Mouse (Mus musculus) heart, embryonic 10.5 days (tissue): ENCODE data around the gene Svip. TPM values are rescaled to one million over a fixed set of nuclear protein-coding genes. Genes with fewer than 3 reads are reported as not detected.

Experiments used
- DNase-seq: peaks from one replicate; pipeline ENCODE4 v3.0.0-alpha.2; 2017; ENCODE audit warnings: low spot score
- H3K27ac ChIP-seq: fragments of 300-500 bp; sonication (generic); 2 replicates; pipeline ENCODE4 v1.5.1; 2016; ENCODE audit warnings: mild to moderate bottlenecking
- H3K27me3 ChIP-seq: fragments of 300-500 bp; sonication (generic); 2 replicates; pipeline ENCODE4 v1.6.1; 2016; ENCODE audit warnings: mild to moderate bottlenecking; ENCODE audit not compliant: poor library complexity, insufficient read depth, severe bottlenecking
- H3K36me3 ChIP-seq: fragments of 300-500 bp; sonication (generic); 2 replicates; pipeline ENCODE4 v1.6.1; 2016; ENCODE audit warnings: mild to moderate bottlenecking, moderate library complexity
- H3K4me1 ChIP-seq: fragments of 300-500 bp; sonication (generic); 2 replicates; pipeline ENCODE4 v1.6.1; 2016; ENCODE audit warnings: mild to moderate bottlenecking
- H3K4me3 ChIP-seq: fragments of 300-500 bp; sonication (generic); 2 replicates; pipeline ENCODE4 v1.5.1; 2016; ENCODE audit warnings: mild to moderate bottlenecking, moderate library complexity
- H3K9me3 ChIP-seq: fragments of 300-500 bp; sonication (generic); 2 replicates; pipeline ENCODE4 v1.6.1; 2016; ENCODE audit warnings: mild to moderate bottlenecking, moderate library complexity
- WGBS: fragments of 180-500 bp; shearing (Covaris S2); methylation state at CpG from one replicate; pipeline ENCODE4 v1.1.7; 2016; 5-methylcytosine and 5-hydroxymethylcytosine counted together
- polyA plus RNA-seq: library from polyadenylated mRNA; unstranded; fragments of >200 nt; fragmentation: Nextera tagmentation; extraction: Ambion mirVana; gene quantifications from 2 replicates; pipeline ENCODE4 v1.2.1, GENCODE M21; 2016

Gene Svip
- polyA plus RNA-seq, 1 experiment from 2014 or later = 10.2 TPM

DNA sequence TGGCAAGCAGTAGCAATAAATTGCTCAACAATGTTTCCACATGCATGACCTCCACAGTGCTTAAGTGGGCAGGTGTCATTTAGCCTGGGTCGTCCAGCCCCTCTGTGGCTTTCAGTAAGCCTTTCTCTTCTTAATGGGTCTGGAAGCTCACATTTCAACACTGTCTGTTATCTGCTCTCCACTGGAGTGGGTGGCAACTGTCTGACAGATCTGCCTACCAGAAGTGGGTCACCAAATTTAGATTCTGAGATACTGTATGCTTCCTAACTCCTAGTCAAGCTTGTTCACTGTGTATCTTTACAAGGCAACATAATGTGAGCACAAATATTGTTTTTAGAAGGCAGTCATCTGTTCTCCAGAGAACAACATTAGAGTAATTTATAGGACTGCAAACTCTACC, 23.5 kb downstream of the Svip start:
- WGBS = 8% methylated on average over 1 of the region's 1 CpGs
- no peaks in the 10 kb centered on the region for H3K36me3 ChIP-seq
- peak overlapping the region; percentile 52; the same call in 1 of the 2 replicates for H3K27ac ChIP-seq

DNA sequence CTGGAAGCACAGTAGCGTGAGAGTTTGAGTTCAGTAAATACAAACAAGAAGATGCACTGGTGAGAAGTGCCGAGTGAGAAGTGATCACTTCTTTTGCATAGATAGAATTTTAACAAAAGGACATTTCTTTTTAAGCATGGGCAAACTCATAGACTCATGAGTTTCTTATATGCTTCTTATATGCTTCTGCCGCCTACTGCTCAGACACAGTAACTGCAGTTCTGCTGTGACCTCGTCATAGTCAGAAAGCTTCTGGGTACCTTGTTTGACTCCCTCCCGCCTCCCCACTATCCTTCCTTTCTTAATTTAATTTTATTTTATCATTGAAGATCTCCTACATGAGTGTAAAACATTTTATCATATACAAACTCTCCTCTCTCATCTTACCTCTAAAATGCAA, 26.5 kb downstream of the Svip start:
- no peak for DNase-seq

More for the DNA sequence above, 23.5 kb downstream of the Svip start:
- no peaks in the 10 kb centered on the region for H3K27me3 ChIP-seq
- no peak overlapping the region for H3K4me3 ChIP-seq
- DNase-seq = peak; percentile 76
- peaks cover 17% of the 10 kb centered on the region for H3K4me1 ChIP-seq
- H3K9me3 ChIP-seq = no peaks in the 10 kb centered on the region

DNA sequence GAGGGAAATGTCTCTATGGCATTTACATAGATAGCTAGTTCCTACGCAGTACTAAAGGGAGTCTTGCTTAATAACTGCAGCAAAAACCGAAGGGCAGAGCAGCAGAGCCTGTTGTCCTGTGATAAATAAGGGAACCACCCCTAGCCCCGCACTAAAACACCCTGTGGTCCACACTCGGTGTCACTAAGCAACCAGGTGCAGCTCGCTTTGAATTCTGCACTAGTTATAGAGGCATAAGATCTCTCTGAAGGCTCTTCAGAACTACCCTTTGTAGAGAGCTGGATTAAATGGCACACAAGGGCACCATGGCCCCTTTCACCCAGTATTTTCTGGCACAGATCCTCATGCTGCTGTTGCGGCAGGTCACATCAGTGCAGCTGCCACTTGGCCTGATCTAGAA, 30.6 kb downstream of the Svip start:
- 73% methylated on average over 6 of the region's 6 CpGs for WGBS
- Histone ChIP-seq H3K4me3 (no peak overlapping the region), H3K27me3 (0 out of 2 replicates have a peak, but pooled peaks cover 6% of the 10 kb centered on the region), H3K9me3 (no peaks in the 10 kb centered on the region), H3K4me1 (no peaks in the 10 kb centered on the region), H3K36me3 (no peaks in the 10 kb centered on the region), H3K27ac (no peak overlapping the region)
- DNase-seq = no peak

More for the DNA sequence above, 26.5 kb downstream of the Svip start:
- Histone ChIP-seq H3K27me3 (no peaks in the 10 kb centered on the region), H3K36me3 (no peaks in the 10 kb centered on the region), H3K9me3 (no peaks in the 10 kb centered on the region), H3K4me3 (no peak overlapping the region), H3K4me1 (peaks cover 17% of the 10 kb centered on the region), H3K27ac (no peak overlapping the region)
- WGBS = 41% methylated on average over 5 of the region's 5 CpGs

DNA sequence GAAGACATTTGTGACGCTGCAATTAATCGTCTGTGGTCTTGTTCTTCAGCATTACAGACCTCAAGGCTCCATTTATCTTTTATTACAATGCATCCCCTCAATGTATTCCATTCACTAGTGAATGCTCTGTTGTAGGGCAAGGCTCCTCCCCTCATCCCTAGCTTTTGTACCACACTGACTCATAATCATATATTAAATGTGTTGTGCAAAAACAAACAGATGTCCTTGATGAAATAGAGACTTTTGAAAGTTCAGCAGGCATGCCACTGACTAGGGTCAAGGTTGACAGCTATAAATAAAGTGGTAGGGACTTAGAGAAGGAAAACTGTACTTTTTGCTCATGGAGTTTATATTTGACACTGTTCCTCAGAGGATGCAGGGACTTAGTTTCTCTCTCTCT, 32.3 kb downstream of the Svip start:
- Histone ChIP-seq H3K27ac (no peak overlapping the region), H3K4me1 (no peaks in the 10 kb centered on the region), H3K9me3 (no peaks in the 10 kb centered on the region), H3K36me3 (no peaks in the 10 kb centered on the region), H3K4me3 (no peak overlapping the region), H3K27me3 (0 out of 2 replicates have a peak, but pooled peaks cover 6% of the 10 kb centered on the region)
- 74% methylated on average over 2 of the region's 2 CpGs for WGBS
- DNase-seq = no peak

DNA sequence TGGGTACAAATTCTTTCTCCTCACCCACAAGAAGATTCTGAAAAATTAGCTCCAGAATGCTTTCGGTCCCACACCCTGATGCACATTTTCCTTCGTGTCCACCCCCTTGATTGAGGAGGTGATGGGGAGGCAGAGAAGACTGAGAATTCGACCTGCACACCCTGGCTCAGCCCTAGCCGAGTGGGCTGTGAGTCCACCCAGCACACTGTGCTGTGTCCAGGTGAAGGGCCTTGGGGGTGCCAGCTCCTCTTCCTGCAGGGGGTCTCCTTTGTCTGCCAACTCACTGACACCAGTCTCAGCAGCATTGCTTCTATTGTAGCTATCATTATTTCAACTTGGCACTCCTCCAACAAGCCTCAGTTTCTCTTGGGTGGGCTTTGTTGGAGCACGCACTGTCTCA, 32.7 kb downstream of the Svip start:
- Histone ChIP-seq H3K9me3 (no peaks in the 10 kb centered on the region), H3K27ac (no peak overlapping the region), H3K36me3 (no peaks in the 10 kb centered on the region), H3K27me3 (0 out of 2 replicates have a peak, but pooled peaks cover 6% of the 10 kb centered on the region), H3K4me1 (no peaks in the 10 kb centered on the region), H3K4me3 (no peak overlapping the region)
- 68% methylated on average over 5 of the region's 5 CpGs for WGBS
- no peak for DNase-seq

DNA sequence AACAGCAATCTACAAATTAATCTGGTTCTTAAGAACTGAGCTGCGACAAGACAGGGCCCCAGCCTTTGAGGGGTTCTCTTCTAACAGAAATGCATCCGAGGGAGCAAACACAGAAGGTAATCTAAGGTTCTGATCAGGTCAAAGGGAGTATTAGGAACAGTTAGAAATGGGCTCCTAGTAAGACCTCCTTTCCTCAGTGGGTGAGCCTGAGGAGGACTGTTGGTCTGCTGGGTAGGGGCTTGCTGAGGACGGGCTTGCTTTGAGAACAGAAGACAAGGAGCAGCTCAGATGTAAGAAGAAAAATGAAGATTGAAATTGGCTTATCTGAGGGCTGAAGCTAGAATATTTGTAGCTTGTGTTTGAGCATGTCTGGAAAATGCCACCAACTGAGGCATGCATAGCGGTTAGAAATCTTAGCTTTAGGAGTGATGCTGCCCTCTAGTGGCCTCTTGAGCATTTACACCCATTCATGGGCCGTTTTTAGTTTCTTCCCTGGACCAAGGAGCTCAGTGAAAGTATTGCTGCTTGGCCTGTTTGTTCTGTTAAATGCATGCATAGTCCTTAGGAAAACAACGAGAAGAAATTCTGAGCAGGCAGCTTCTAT, 33.5 kb downstream of the Svip start:
- DNase-seq = no peak
- H3K27ac ChIP-seq = no peak overlapping the region
- 33% methylated on average over 6 of the region's 6 CpGs for WGBS

DNA sequence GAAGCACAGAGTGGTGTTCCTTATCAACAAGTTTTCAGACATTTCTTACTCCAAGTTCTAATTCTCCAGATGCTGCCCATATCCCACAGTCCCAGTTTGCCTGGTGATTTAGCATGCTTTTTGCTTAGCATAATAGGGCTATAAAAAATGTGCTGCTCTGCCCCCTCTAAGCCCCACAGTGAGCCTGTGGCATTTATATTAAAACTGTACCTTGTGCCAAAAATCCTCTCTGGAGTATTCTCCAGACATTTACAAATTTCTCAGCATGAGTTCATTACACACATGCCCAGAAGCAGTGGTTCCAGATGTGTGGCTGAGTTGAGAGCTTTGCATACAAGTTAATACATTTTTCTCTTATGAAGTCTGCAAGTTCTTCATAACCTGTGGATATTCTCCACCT, 36.4 kb downstream of the Svip start:
- Histone ChIP-seq H3K4me3 (no peak overlapping the region), H3K36me3 (no peaks in the 10 kb centered on the region), H3K27ac (no peak overlapping the region), H3K4me1 (no peaks in the 10 kb centered on the region), H3K27me3 (0 out of 2 replicates have a peak, but pooled peaks cover 6% of the 10 kb centered on the region), H3K9me3 (no peaks in the 10 kb centered on the region)
- no peak for DNase-seq

More for the DNA sequence above, 33.5 kb downstream of the Svip start:
- Histone ChIP-seq H3K9me3 (no peaks in the 10 kb centered on the region), H3K36me3 (no peaks in the 10 kb centered on the region), H3K27me3 (0 out of 2 replicates have a peak, but pooled peaks cover 6% of the 10 kb centered on the region), H3K4me3 (no peak overlapping the region), H3K4me1 (no peaks in the 10 kb centered on the region)

DNA sequence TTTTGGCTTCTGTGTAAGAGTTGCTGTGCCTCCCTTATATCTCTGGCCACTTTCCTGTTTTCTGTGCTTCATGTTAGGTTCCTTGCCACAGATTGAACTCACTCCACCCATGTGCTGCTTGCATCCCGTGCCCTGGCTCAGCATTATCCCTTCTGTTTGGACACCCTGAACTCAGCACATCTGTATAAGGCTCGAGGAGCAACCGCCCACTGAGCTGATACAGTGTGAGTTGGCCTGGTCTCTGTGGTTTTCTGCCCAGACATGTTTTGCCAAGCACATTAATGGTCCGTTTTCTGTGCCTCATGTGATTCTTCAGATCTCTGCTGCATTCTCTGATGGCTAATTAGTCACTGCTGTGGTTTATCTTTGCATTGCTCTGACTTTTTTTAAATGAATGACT, 38.2 kb downstream of the Svip start:
- DNase-seq = no peak
- WGBS = 80% methylated on average over 4 of the region's 4 CpGs
- no peaks in the 10 kb centered on the region for H3K4me1 ChIP-seq
- no peaks in the 10 kb centered on the region for H3K9me3 ChIP-seq
- no peaks in the 10 kb centered on the region for H3K36me3 ChIP-seq
- H3K4me3 ChIP-seq = no peak overlapping the region
- no peak overlapping the region for H3K27ac ChIP-seq
- H3K27me3 ChIP-seq = no peaks in the 10 kb centered on the region

DNA sequence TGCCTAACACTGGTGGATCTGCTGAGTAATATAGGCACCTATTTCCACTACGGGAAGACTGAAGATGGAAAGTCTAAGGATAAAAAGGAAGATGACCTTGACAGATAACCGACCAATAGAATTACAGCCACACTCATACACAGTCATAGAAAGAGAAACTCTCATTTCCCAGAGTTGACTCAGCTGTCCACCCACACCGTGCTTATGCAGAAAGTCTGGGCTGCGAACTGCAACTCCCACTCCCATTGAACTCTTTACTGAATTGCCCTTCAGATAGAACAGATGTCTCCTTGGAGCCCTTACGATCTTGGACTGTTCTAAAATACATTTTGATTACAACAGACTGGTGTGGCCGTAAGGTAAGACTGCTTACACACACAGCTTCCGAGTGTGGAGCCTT, 41.1 kb downstream of the Svip start:
- 86% methylated on average over 7 of the region's 7 CpGs for WGBS
- no peaks in the 10 kb centered on the region for H3K36me3 ChIP-seq

DNA sequence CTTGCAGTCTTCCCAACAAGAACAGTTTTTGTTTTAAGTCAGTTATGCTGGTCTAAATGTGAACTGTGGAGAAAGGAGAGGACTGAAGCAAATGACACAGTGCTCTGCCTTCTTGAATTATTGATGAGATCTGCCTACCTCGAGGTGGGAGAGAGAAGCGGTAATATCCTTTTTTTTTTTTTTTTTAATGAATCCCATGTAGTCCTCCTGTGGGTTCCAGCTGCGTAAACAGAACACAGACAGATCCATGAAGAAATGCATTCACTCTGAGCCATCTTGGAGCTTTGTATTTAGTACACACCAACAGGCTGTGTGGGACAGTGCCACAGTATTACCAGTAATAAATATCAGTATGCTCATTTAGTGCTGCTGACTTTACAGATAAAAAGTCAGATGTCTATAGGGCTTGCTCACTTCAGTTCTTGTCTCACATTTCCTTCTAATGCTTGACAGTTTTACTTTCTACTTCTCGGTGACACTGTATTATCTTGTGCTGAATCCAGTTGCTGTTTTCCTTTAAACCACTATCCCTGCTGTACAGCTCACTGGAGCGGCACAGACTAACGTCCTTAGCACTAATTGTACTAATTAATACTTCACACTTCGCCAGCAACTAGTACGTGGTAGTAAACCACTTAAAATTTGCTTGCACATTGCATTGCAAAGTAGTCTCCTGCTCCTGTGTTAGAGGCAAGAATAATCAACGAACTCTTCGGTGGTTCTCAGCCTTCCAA, 43.4 kb downstream of the Svip start:
- H3K4me1 ChIP-seq = no peaks in the 10 kb centered on the region
- no peaks in the 10 kb centered on the region for H3K27me3 ChIP-seq
- H3K4me3 ChIP-seq = no peak overlapping the region
- no peaks in the 10 kb centered on the region for H3K9me3 ChIP-seq
- H3K27ac ChIP-seq = no peak overlapping the region
- DNase-seq = no peak
- no peaks in the 10 kb centered on the region for H3K36me3 ChIP-seq
- WGBS = 84% methylated on average over 10 of the region's 10 CpGs

More for the DNA sequence above, 41.1 kb downstream of the Svip start:
- Histone ChIP-seq H3K27me3 (no peaks in the 10 kb centered on the region), H3K4me3 (no peak overlapping the region), H3K9me3 (no peaks in the 10 kb centered on the region), H3K27ac (no peak overlapping the region), H3K4me1 (no peaks in the 10 kb centered on the region)
- DNase-seq = no peak

DNA sequence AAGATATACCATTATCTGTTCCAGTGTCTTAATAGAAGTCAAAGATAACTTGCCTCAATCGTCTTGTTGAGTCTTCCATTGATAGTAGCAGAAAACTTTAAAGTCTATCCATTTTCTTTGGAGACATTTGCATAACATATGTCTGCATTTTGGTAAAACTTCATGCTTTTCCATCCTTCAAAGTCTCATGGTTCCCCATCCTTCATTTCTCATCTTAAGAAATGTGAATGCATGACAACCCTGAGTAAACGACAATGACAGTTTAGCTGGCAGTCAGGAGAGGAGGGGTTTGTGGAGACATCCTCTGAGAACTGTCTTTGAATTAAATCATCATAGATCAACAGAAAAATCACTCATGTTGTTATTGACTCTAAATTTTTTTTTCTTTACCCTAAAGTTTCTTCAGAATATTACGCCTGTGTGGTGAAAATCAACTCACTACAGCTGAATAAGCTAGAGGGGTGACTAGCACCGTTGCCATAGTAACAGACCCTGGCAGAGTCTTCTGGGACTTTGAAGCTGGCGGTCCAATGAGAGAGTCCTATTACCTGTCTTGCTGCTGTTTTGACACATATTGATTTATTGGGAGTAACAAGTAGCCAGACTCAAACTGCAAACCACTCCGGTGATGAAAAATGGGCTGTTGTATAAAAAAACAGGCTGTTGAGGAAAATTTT, 45.0 kb downstream of the Svip start:
- H3K27ac ChIP-seq = no peak overlapping the region
- no peak for DNase-seq
- WGBS = 66% methylated on average over 6 of the region's 6 CpGs
- no peaks in the 10 kb centered on the region for H3K36me3 ChIP-seq
- H3K4me1 ChIP-seq = peaks cover 2% of the 10 kb centered on the region; the same call in 1 of the 2 replicates
- no peaks in the 10 kb centered on the region for H3K9me3 ChIP-seq
- no peak overlapping the region for H3K4me3 ChIP-seq
- no peaks in the 10 kb centered on the region for H3K27me3 ChIP-seq

DNA sequence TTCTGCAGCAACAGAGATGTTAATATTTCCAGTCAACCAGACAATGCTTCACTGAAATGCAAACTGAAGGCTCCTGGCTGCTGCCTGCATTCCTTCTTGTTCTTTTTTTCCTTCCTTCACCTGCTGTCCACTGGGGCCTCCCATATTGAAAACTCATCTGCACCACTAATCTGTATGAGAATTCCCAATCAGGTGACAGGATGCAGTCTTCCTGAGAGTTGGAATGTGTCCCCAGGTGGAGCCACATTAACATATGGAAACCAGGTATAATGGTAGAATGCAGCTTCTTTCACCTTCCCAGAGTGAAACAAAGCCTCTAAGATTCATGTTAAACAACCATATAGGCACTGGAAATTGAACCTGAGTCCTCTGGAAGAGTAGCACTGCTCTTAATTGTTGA, 48.1 kb downstream of the Svip start:
- H3K36me3 ChIP-seq = no peaks in the 10 kb centered on the region

DNA sequence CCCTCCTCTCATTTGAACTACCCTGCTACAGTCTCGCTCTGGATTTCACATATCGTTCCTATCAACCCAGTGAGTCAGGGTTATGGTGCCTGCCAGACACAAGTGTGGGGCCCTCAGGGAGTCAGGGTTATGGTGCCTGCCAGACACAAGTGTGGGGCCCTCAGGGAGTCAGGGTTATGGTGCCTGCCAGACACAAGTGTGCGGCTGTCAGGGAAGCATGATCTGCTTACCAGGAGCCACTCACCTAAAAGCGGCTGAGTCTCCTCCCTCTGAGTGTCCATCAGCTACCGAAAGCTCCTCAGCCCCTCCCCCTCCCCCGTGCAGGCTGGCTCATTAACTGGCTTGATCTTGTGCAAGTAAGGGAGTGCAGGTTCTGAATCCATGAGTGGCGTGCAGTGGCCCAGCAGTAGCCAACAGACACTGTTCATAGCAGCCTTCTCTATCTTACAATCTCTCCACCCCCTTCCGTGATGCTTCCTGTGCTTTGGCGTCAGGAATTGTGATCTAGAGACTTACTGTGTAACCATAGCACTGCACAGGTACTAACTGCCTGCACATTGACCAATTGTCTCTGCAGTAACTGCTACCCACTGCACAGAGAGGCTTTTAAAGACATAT, 50.3 kb downstream of the Svip start:
- Histone ChIP-seq H3K27ac (no peak overlapping the region), H3K4me3 (no peak overlapping the region), H3K9me3 (no peaks in the 10 kb centered on the region), H3K4me1 (peaks cover 8% of the 10 kb centered on the region; the same call in 1 of the 2 replicates), H3K27me3 (no peaks in the 10 kb centered on the region), H3K36me3 (no peaks in the 10 kb centered on the region)
- 41% methylated on average over 9 of the region's 9 CpGs for WGBS
- DNase-seq = peak; percentile 76

More for the DNA sequence above, 48.1 kb downstream of the Svip start:
- no peak for DNase-seq
- Histone ChIP-seq H3K9me3 (no peaks in the 10 kb centered on the region), H3K27me3 (no peaks in the 10 kb centered on the region), H3K27ac (no peak overlapping the region), H3K4me3 (no peak overlapping the region), H3K4me1 (peaks cover 8% of the 10 kb centered on the region; the same call in 1 of the 2 replicates)
